Mouse (Mus musculus) embryonic facial prominence, embryonic 12.5 days (tissue): ENCODE results near the gene Cdk15. TPM values are rescaled to one million over a fixed set of nuclear protein-coding genes. Genes with fewer than 3 reads are reported as not detected.

Source experiments
- ATAC-seq: fragments of 200-750 bp; cut with Nextera tagmentation; 2 replicates; pipeline ENCODE4 v1.8.0; 2017; ENCODE audit not compliant: insufficient number of reproducible peaks, insufficient read depth, low FRiP score, low TSS enrichment
- H3K27ac ChIP-seq: fragments of 300-500 bp; sonication (generic); 2 replicates; pipeline ENCODE4 v1.5.1; 2016; ENCODE audit warnings: mild to moderate bottlenecking
- H3K27me3 ChIP-seq: fragments of 300-500 bp; sonication (generic); 2 replicates; pipeline ENCODE4 v1.6.1; 2016; ENCODE audit warnings: mild to moderate bottlenecking, moderate library complexity
- H3K36me3 ChIP-seq: fragments of 300-500 bp; sonication (generic); 2 replicates; pipeline ENCODE4 v1.6.1; 2016; ENCODE audit warnings: mild to moderate bottlenecking
- H3K4me1 ChIP-seq: fragments of 300-500 bp; sonication (generic); 2 replicates; pipeline ENCODE4 v1.6.1; 2016
- H3K4me2 ChIP-seq: fragments of 300-500 bp; sonication (generic); replicated peaks from 2 replicates; pipeline ENCODE4 v1.6.1; 2016; ENCODE audit warnings: mild to moderate bottlenecking, moderate library complexity
- H3K4me3 ChIP-seq: fragments of 300-500 bp; sonication (generic); 2 replicates; pipeline ENCODE4 v1.5.1; 2016; ENCODE audit warnings: mild to moderate bottlenecking
- H3K9ac ChIP-seq: fragments of 300-500 bp; sonication (generic); 2 replicates; pipeline ENCODE4 v1.6.1; 2016; ENCODE audit warnings: mild to moderate bottlenecking, moderate library complexity
- H3K9me3 ChIP-seq: fragments of 300-500 bp; sonication (generic); 2 replicates; pipeline ENCODE4 v1.6.1; 2016; ENCODE audit warnings: mild to moderate bottlenecking, moderate library complexity
- whole genome bisulfite sequencing: fragments of 180-500 bp; shearing (Covaris S2); methylation state at CpG from one replicate; pipeline ENCODE4 v1.1.7; 2016; 5-methylcytosine and 5-hydroxymethylcytosine counted together
- polyA plus RNA-seq: library from polyadenylated mRNA; unstranded; fragments of >200 nt; fragmentation: Nextera tagmentation; extraction: Ambion mirVana; gene quantifications from 2 replicates; pipeline ENCODE4 v1.2.1, GENCODE M21; 2016

The Cdk15 gene
- polyA plus RNA-seq, result 0.47 and 0.67 TPM in 2 replicates

DNA sequence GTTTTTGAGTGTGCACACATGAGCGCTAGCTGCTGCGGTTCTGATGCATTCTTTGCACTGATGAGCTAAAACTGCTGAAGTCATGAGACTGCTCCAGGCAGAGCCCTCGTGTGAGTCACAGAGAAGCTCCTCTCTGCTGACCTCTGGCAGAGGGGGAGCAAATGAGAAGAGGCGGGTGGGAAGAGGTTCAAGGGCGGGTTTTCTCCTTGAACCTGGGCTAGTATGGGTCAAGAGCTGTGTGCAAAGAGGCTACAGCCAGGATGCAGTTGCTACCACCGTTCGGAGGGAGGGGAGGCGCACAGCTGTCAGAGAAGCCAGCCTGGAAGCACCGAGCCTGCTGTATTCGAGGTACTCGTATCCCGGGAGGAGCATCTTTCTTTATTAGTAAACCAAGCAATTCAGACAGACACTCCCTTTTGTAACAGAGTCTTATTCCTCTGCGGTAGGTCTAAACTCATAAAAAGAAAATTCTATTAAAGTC, at the start of gene Cdk15:
TSS of gene Cdk15 (plus strand) at position 156 of the 481 bp plus-strand sequence.
- ATAC-seq, result no peak
- peak within 1 kb of the TSS; percentile 19 for H3K4me2 ChIP-seq
- no peak within 1 kb of the TSS for H3K4me3 ChIP-seq
- WGBS, result 12% methylated on average over 13 of the region's 13 CpGs
- no peaks in the 10 kb centered on the region for H3K36me3 ChIP-seq
- no peaks in the 10 kb centered on the region for H3K27me3 ChIP-seq
- no peaks in the 10 kb centered on the region for H3K9me3 ChIP-seq
- peaks cover 23% of the 10 kb centered on the region for H3K4me1 ChIP-seq
- H3K27ac ChIP-seq, result peak within 1 kb of the TSS; percentile 31; the same call in 1 of the 2 replicates
- H3K9ac ChIP-seq, result no peak within 1 kb of the TSS

DNA sequence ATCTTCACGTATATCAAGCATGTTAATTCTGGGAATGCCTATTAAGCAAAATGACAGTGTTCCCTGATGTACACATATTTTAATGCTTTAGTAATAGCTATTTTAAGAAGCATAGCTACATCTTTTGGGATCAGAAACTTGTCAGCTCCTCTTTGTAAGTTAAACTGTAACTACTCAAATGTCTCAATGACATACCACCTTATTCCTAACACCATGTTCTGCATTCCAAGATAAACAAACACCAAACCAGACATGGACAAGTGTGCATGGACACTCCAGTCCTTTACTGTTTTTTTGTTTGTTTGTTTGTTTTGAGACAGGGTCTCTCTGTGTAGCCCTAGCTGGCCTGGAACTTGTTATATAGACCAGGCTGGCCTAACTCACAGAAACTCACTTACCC, 48.4 kb upstream of the Cdk15 start:
- 89% methylated on average over 1 of the region's 1 CpGs for WGBS
- Histone ChIP-seq H3K4me1 (no peaks in the 10 kb centered on the region), H3K27ac (no peak overlapping the region), H3K4me3 (no peak overlapping the region), H3K36me3 (peaks cover 22% of the 10 kb centered on the region), H3K27me3 (no peaks in the 10 kb centered on the region), H3K9me3 (no peaks in the 10 kb centered on the region), H3K9ac (no peak overlapping the region), H3K4me2 (no peak overlapping the region)
- ATAC-seq, result no peak

DNA sequence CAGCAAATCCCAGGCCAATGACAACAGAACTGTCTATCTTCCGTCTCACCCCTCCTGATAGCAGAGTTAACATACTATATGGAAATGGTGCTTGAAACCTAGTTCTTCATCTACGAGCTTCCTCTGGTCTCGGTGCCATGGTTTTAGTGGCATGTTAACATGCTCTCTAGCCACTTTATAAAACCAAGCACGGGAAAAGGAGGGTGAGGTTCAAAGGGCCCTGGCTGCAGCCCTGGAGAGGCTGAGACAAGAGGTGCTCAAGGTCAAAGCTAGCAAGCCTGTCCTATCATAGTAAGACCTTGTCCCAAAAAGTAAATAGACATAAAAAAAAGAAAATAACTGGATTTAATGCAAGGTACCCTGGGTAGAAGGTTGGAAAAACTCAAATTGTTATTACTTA, 45.1 kb upstream of the Cdk15 start:
- H3K9me3 ChIP-seq, result no peaks in the 10 kb centered on the region
- peaks cover 32% of the 10 kb centered on the region for H3K36me3 ChIP-seq
- no peak overlapping the region for H3K4me2 ChIP-seq
- H3K4me3 ChIP-seq, result no peak overlapping the region
- no peak overlapping the region for H3K27ac ChIP-seq
- H3K9ac ChIP-seq, result no peak overlapping the region
- whole genome bisulfite sequencing, result 81% methylated on average over 4 of the region's 4 CpGs
- H3K27me3 ChIP-seq, result no peaks in the 10 kb centered on the region
- H3K4me1 ChIP-seq, result no peaks in the 10 kb centered on the region
- ATAC-seq, result no peak

DNA sequence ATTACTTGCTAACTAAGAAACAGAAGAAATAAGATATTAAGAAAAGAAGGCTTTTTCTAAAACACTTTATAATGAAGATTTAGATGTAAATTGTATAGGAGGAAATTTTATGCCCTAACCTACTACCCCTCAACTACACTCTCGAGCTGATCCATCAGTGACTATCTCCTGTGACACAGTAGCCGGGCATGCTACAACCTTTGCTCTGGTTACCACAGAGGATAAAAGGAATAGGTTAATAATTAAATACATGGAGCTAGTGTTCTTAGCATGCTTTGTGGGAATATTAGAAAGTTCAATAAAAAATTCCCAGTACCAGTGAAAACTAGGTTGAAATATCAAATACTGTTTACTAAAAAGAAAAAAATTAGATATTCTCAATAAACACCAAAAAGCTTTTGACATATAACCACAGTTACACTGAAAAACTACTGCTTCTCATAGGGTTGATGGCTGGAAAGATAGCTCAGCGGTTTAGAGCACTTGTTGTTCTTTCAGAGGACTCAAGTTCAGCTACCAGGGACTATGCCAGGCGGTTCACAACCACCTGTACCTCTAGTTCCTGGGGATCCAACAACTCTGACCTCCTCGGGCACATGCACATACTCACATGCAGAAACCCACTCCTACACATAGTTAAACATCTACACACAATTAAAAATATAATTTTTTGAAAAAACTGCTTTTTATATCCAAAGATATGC, 44.5 kb upstream of the Cdk15 start:
- Histone ChIP-seq H3K9ac (no peak overlapping the region), H3K27ac (no peak overlapping the region), H3K27me3 (no peaks in the 10 kb centered on the region), H3K4me2 (no peak overlapping the region), H3K36me3 (peaks cover 30% of the 10 kb centered on the region), H3K4me3 (no peak overlapping the region), H3K4me1 (no peaks in the 10 kb centered on the region), H3K9me3 (no peaks in the 10 kb centered on the region)
- WGBS, result 84% methylated on average over 5 of the region's 5 CpGs
- no peak for ATAC-seq

DNA sequence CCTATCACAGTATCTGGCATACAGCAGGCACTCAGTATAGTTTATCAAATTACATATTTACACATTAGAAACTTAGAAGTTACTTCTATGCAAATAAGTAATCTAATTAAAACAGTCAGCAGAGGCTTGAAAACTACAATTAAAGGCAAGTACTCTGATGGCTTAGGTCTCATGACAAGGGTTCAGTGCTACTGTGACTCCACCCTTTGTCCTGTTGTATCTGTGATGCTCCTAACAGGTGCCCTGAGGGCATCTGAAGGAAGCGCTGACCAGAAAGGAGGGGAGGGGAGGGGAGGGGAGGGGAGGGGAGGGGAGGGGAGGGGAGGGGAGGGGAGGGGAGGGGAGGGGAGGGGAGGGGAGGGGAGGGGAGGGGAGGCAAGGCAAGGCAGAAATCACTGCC, 43.8 kb upstream of the Cdk15 start:
- H3K4me1 ChIP-seq, result no peaks in the 10 kb centered on the region
- no peak overlapping the region for H3K4me3 ChIP-seq
- H3K27me3 ChIP-seq, result no peaks in the 10 kb centered on the region
- ATAC-seq, result no peak
- H3K36me3 ChIP-seq, result peaks cover 24% of the 10 kb centered on the region
- no peak overlapping the region for H3K4me2 ChIP-seq
- no peak overlapping the region for H3K27ac ChIP-seq
- no peak overlapping the region for H3K9ac ChIP-seq
- H3K9me3 ChIP-seq, result no peaks in the 10 kb centered on the region
- no CpG with 5 or more reads among the region's 1 CpGs for WGBS

DNA sequence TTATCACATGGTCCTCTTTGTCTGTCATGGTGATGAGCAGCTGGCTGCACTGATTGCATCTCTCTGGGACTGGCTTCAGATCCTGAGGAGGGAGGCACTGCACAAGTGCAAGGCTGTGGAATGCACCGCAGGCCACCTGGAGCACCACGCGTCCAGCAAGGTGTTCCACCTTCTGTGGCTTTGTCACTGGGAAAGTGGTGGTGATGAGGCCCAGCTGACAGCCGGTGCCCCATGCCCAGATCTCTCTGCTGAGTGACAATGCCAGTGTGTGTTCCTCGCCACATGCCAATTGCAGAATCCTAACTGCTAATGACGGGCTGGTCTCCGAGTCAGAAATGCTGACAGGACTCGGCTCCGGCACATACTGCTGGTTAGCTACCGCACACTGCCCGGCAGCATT, 41.3 kb upstream of the Cdk15 start:
- no peak overlapping the region for H3K4me3 ChIP-seq
- H3K27ac ChIP-seq, result no peak overlapping the region
- H3K36me3 ChIP-seq, result peaks cover 14% of the 10 kb centered on the region; the same call in 1 of the 2 replicates
- no peak for ATAC-seq
- no peak overlapping the region for H3K9ac ChIP-seq
- 96% methylated on average over 11 of the region's 11 CpGs for WGBS
- no peaks in the 10 kb centered on the region for H3K27me3 ChIP-seq
- no peaks in the 10 kb centered on the region for H3K9me3 ChIP-seq
- no peaks in the 10 kb centered on the region for H3K4me1 ChIP-seq
- no peak overlapping the region for H3K4me2 ChIP-seq

DNA sequence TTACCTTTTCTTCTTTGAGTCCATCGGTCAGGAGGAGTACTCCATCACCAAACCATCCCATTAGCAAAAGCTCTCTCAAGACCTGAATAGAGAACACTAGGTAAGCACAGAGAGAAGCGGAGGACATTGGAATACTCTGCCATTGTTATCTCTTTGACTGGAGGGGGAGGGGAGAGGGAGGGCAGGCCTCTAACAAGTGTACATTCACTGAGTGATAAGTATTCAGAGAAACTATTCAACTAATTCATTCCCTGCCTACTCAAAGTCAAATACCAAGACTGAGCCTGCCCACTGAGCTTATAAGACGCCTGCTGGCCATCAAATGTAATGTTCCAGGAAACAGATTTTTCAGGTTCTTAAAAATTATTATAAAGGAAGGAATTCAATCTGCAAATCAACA, 36.3 kb upstream of the Cdk15 start:
- no peak overlapping the region for H3K4me2 ChIP-seq
- H3K27me3 ChIP-seq, result no peaks in the 10 kb centered on the region
- H3K4me1 ChIP-seq, result no peaks in the 10 kb centered on the region
- no peak overlapping the region for H3K27ac ChIP-seq
- H3K4me3 ChIP-seq, result no peak overlapping the region
- H3K9me3 ChIP-seq, result no peaks in the 10 kb centered on the region
- H3K9ac ChIP-seq, result no peak overlapping the region
- peaks cover 6% of the 10 kb centered on the region; the same call in 1 of the 2 replicates for H3K36me3 ChIP-seq
- WGBS, result 77% methylated on average over 3 of the region's 3 CpGs
- no peak for ATAC-seq

DNA sequence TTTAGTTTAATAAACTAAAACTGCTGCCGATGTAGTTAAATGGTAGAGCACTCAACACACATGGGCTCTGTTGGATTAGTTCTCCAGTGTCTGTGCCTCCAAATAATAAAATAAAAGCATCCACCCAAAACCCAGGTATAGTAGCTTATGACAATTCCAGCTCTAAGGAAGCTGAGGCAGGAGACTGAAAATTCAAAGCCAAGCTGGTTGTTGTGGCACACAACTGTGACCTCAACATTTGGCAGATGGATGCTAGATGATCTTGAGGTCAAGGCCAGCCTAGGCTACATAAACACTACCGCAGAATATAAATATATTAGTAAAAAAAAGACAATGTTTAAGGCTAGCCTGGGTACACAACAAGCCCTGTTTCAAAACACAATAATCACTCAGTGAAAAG, 35.1 kb upstream of the Cdk15 start:
- ATAC-seq, result no peak
- no peak overlapping the region for H3K4me3 ChIP-seq
- no peak overlapping the region for H3K27ac ChIP-seq
- no peak overlapping the region for H3K9ac ChIP-seq
- H3K4me1 ChIP-seq, result no peaks in the 10 kb centered on the region
- H3K27me3 ChIP-seq, result no peaks in the 10 kb centered on the region
- H3K9me3 ChIP-seq, result no peaks in the 10 kb centered on the region
- 94% methylated on average over 2 of the region's 2 CpGs for WGBS
- no peaks in the 10 kb centered on the region for H3K36me3 ChIP-seq
- H3K4me2 ChIP-seq, result no peak overlapping the region

DNA sequence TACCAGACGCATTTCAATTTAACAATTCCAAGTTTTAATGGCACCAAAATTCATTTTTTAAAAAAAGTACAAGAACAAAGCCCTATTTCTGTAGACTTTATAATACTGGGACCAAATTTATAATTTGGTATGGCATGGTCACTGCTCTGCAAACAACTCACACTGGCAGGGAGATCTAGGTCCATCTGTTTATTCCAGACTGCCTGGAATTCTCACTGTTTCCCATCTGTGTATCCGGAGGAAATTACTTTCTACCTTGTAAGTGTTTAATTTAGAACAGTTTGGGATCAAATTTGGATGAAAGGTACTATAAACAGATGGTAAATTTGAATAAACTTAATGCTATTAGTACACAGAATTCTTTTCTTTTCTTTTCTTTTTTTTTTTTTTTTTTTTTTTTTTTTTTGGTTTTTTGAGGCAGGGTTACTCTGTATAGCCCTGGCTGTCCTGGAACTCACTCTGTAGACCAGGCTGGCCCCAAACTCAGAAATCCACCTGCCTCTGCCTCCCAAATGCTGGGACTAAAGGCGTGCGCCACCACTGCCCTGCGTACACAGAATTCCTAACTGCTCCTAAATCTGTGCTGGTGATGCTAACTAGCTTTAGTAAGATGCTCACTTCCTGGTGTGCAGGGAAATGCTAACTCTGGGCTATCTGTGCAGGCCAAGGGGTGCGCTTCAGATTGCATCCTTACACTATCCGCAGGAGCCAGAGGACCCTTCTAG, 34.4 kb upstream of the Cdk15 start:
- no peak for ATAC-seq
- H3K9me3 ChIP-seq, result no peaks in the 10 kb centered on the region
- H3K9ac ChIP-seq, result no peak overlapping the region
- no peaks in the 10 kb centered on the region for H3K36me3 ChIP-seq
- H3K4me1 ChIP-seq, result no peaks in the 10 kb centered on the region
- 87% methylated on average over 7 of the region's 7 CpGs for WGBS
- no peak overlapping the region for H3K27ac ChIP-seq
- no peak overlapping the region for H3K4me3 ChIP-seq
- no peaks in the 10 kb centered on the region for H3K27me3 ChIP-seq
- no peak overlapping the region for H3K4me2 ChIP-seq

DNA sequence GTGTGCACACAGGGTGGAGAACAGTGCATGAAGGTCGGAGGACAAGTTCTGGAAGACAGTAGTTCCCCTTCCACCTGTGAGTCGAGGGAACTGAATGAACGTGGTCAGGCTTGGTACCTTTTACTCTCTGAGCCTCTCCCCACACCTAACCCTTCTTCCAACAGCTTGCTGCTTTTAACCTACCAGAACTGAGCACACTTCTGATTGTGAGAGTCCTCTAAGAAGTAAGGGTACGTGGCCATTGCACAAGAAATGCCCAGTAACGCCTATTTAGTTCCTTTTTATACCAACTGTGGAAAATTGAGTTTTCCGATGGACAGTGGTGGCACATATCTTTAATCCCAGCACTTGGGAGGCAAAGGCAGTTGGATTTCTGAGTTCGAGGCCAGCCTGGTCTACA, 28.2 kb upstream of the Cdk15 start:
- WGBS, result 84% methylated on average over 7 of the region's 7 CpGs
- H3K9me3 ChIP-seq, result no peaks in the 10 kb centered on the region

DNA sequence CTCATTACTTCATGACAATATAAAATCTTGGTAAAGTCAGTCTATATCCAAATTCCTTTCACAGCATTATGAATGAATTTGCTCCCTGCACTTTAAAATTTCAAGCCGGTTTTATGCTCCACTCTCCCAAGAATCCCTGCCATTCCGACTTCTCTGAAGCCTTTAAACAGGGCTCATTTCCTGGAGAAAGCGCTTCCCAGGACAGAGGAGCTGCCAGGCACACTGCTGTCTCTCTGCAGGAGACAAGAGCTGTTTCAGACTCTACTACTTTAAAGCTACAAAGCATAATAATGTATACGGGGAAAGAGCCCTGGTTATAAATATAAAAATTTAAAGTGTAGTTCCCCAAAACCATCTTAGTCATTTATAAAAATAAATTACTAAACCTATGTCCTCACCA, 27.5 kb upstream of the Cdk15 start:
- WGBS, result 44% methylated on average over 4 of the region's 4 CpGs
- no peak for ATAC-seq
- H3K4me2 ChIP-seq, result no peak overlapping the region
- H3K36me3 ChIP-seq, result no peaks in the 10 kb centered on the region
- H3K9me3 ChIP-seq, result no peaks in the 10 kb centered on the region
- H3K27ac ChIP-seq, result no peak overlapping the region
- H3K4me1 ChIP-seq, result no peaks in the 10 kb centered on the region
- H3K9ac ChIP-seq, result no peak overlapping the region
- no peaks in the 10 kb centered on the region for H3K27me3 ChIP-seq
- H3K4me3 ChIP-seq, result no peak overlapping the region

More for the DNA sequence above, 28.2 kb upstream of the Cdk15 start:
- H3K9ac ChIP-seq, result no peak overlapping the region
- H3K4me3 ChIP-seq, result no peak overlapping the region
- no peak overlapping the region for H3K27ac ChIP-seq
- H3K27me3 ChIP-seq, result no peaks in the 10 kb centered on the region
- ATAC-seq, result no peak
- H3K36me3 ChIP-seq, result no peaks in the 10 kb centered on the region
- no peak overlapping the region for H3K4me2 ChIP-seq
- no peaks in the 10 kb centered on the region for H3K4me1 ChIP-seq

DNA sequence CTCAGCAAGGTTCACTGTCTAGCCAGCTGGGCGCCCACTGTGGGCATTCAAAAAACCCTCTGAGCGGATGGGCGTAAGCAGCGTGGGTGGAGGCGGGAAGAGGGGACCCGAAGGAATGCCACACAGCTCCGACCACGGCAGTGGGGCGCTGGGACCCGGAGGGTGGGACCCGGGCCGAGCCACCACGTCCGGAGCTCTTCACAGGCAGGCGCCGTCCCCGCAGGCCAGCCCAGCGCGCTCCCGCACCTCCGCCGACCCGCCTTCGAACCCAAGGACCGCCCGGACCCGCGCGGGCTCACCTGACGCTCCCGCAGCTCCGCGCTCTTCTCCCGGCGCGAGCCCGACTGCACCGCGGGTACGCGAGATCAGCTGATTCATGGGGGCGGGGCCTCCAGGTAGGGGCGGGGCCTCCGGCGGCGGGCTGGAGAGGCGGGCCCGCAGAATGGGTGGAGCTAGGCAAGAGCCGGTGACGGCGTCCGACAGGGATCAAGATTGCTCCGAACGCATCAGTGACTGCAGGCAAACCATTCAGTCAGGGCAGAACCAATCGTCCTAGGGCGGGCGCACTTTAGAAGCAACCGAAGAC, 19.8 kb upstream of the Cdk15 start, which contains the start of gene Als2:
TSS of gene Als2 (minus strand) at position 376 of the 586 bp plus-strand sequence.
- 0 out of 2 replicates have a peak within 1 kb of the TSS, but pooled peaks have one; percentile 26 for H3K27ac ChIP-seq
- under 1% methylated on average over 58 of the region's 58 CpGs for WGBS

More for the DNA sequence above, 19.8 kb upstream of the Cdk15 start, which contains the start of gene Als2:
- peak within 1 kb of the TSS; percentile 67 for H3K9ac ChIP-seq
- peak; percentile 97 for ATAC-seq
- H3K4me3 ChIP-seq, result peak within 1 kb of the TSS; percentile 73
- H3K4me2 ChIP-seq, result peak within 1 kb of the TSS; percentile 73
- H3K4me1 ChIP-seq, result no peaks in the 10 kb centered on the region
- H3K9me3 ChIP-seq, result no peaks in the 10 kb centered on the region
- H3K36me3 ChIP-seq, result no peaks in the 10 kb centered on the region
- no peaks in the 10 kb centered on the region for H3K27me3 ChIP-seq
